11 mouse cellular contexts compared by ENCODE assay signal in the genomic region with DNA sequence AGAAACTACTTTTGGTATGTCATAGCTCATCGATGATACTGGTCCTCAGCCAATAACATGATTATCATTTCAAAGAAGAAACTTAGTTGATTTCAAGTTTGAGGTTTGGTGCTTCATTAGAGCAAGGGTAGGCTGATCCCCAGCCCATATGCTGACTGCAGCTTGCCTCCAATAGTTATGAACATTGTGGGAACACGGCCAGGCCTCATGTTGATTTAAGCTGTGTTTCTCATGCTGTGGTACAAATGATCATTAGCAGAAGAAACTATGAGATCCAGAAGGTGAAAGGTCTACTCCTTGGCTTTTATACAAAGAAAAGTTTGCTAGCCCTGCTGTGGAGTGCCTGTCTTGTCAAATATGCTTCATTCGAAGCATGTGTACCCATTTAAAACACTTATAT. TPM values are rescaled to one million over a fixed set of nuclear protein-coding genes. Genes with fewer than 3 reads are reported as not detected.
DNase-seq lines count a peak whose midpoint lies in the region; ATAC-seq and TF ChIP-seq lines count a peak whose summit lies in the region.
"Had no signal": no experiment of that assay in that cellular context is flagged by ENCODE, and none has a peak within 500 bp of the region (broad histone marks: within the 10 kb centered on the region; RNA-seq: fewer than 3 reads in every experiment).

No protein-coding gene starts in this region.

- no peak overlapping the region for H3K4me2 ChIP-seq in forebrain, postnatal 0 days (ENCODE audit: low read depth)
- H3K4me2 ChIP-seq: embryonic facial prominence, embryonic 15.5 days; limb, embryonic 15.5 days had no signal

- DNase-seq in forebrain, postnatal 0 days = peak; percentile 12
- no peak for DNase-seq in forebrain, embryonic 10.5 days (ENCODE audit: extremely low spot score, low spot score)
- DNase-seq in Muller cell, postnatal 12 days (ENCODE audit: inconsistent ontology term) = peak; percentile 54
- DNase-seq in cerebellum, adult 9-10 months = peak; percentile 66
- DNase-seq in layer of hippocampus, adult 9-11 months = peak; percentile 59
- no peak for DNase-seq in spleen, adult 18-20 months
- DNase-seq in MN1 (ENCODE audit: low spot score) = no peak
- DNase-seq: B cell, adult 2 months had no signal

- WGBS in forebrain, postnatal 0 days = 63% methylated on average over 3 of the region's 3 CpGs
- 92% methylated on average over 3 of the region's 3 CpGs for WGBS in forebrain, embryonic 10.5 days

- no peaks in the 10 kb centered on the region for H3K27me3 ChIP-seq in forebrain, postnatal 0 days (ENCODE audit: insufficient read depth, low read length)
- no peaks in the 10 kb centered on the region; the same call in 1 of the 2 replicates for H3K27me3 ChIP-seq in forebrain, embryonic 10.5 days (ENCODE audit: poor library complexity, severe bottlenecking)
- H3K27me3 ChIP-seq: embryonic facial prominence, embryonic 15.5 days; limb, embryonic 15.5 days had no signal

- H3K4me1 ChIP-seq in forebrain, postnatal 0 days (ENCODE audit: insufficient read depth) = no peaks in the 10 kb centered on the region
- peaks cover 6% of the 10 kb centered on the region for H3K4me1 ChIP-seq in forebrain, embryonic 10.5 days
- H3K4me1 ChIP-seq: embryonic facial prominence, embryonic 15.5 days; limb, embryonic 15.5 days had no signal

- H3K36me3 ChIP-seq in forebrain, postnatal 0 days (ENCODE audit: insufficient read depth) = 0 out of 2 replicates have a peak, but pooled peaks cover 3% of the 10 kb centered on the region
- peaks cover 15% of the 10 kb centered on the region for H3K36me3 ChIP-seq in forebrain, embryonic 10.5 days (replicated peaks)

- H3K9ac ChIP-seq in forebrain, postnatal 0 days = no peak overlapping the region
- H3K9ac ChIP-seq: embryonic facial prominence, embryonic 15.5 days; limb, embryonic 15.5 days had no signal

- no peaks in the 10 kb centered on the region for H3K9me3 ChIP-seq in forebrain, postnatal 0 days (ENCODE audit: low read length)
- H3K9me3 ChIP-seq in forebrain, embryonic 10.5 days = no peaks in the 10 kb centered on the region
- H3K9me3 ChIP-seq: embryonic facial prominence, embryonic 15.5 days; limb, embryonic 15.5 days had no signal

- H3K27ac ChIP-seq in forebrain, postnatal 0 days (ENCODE audit: low read depth, low read length) = no peak overlapping the region
- no peak overlapping the region for H3K27ac ChIP-seq in forebrain, embryonic 10.5 days
- H3K27ac ChIP-seq: embryonic facial prominence, embryonic 15.5 days; limb, embryonic 15.5 days had no signal

- no peak overlapping the region for H3K4me3 ChIP-seq in forebrain, postnatal 0 days (ENCODE audit: low read depth, low read length)
- H3K4me3 ChIP-seq in forebrain, embryonic 10.5 days = no peak overlapping the region
- H3K4me3 ChIP-seq: embryonic facial prominence, embryonic 15.5 days; limb, embryonic 15.5 days had no signal

- no peak for TF ChIP-seq CTCF in forebrain, postnatal 0 days (IDR thresholded peaks at IDR 0.05; ENCODE audit: low read depth)

- no peak for ATAC-seq in forebrain, postnatal 0 days
- no peak for ATAC-seq in erythroblast, adult 5-6 weeks (replicated peaks; ENCODE audit: low FRiP score, poor library complexity, severe bottlenecking)

RNA-seq across cellular contexts. Expression of gene Ccdc34, which starts 12.5 kb away (rescaled TPM):
- total RNA-seq in forebrain, postnatal 0 days (2014; rRNA removed) = 27.3 and 27.5 TPM in 2 replicates
- 26.6 and 27.3 TPM in 2 replicates for polyA plus RNA-seq in forebrain, postnatal 0 days (2015; fragmentation: Nextera tagmentation; extraction: Ambion mirVana)
- 58.9 and 63.7 TPM in 2 replicates for polyA plus RNA-seq in forebrain, embryonic 10.5 days (2016; fragmentation: Nextera tagmentation; extraction: Ambion mirVana)
- total RNA-seq in erythroblast, adult 5-6 weeks (2015; ENCODE audit: low replicate concordance) = 25.3 and 42.1 TPM in 2 replicates
- total RNA-seq in erythroblast, adult 5-6 weeks (2017; ENCODE audit: low replicate concordance) = 19.7 and 36.2 TPM in 2 replicates

Comparison
In these comparisons a context has a peak if more than half of its experiments do, and no peak if none do; other contexts are left out.
1. DNase-seq: peak in forebrain, postnatal 0 days (single experiment), Muller cell, postnatal 12 days (single experiment), cerebellum, adult 9-10 months (single experiment) and layer of hippocampus, adult 9-11 months (single experiment); none in forebrain, embryonic 10.5 days (single experiment), spleen, adult 18-20 months (0 of 2) and MN1 (single experiment).